Mouse (Mus musculus): ENCODE results near the gene Pidd1. TPM values are rescaled to one million over a fixed set of nuclear protein-coding genes. Genes with fewer than 3 reads are reported as not detected.

The Pidd1 gene
- polyA plus RNA-seq, 1 experiment = 5.6 TPM

GRCm38 (mm10) chr7:141429840-141430584, 13.8 kb downstream of the Pidd1 start:
- no peaks in the 10 kb centered on the region for H3K36me3 ChIP-seq (ENCODE audit: control insufficient read depth, insufficient read depth, low read length)
- H3K27me3 ChIP-seq (ENCODE audit: control insufficient read depth, insufficient read depth, low read length) = no peaks in the 10 kb centered on the region
- peaks cover 6% of the 10 kb centered on the region for H3K4me1 ChIP-seq (ENCODE audit: control insufficient read depth, insufficient read depth, low read length)
- TF ChIP-seq POLR2A (IDR thresholded peaks at IDR 0.05; ENCODE audit: control insufficient read depth, low read depth, low read length) = no peak
- no peak for TF ChIP-seq CTCF (IDR thresholded peaks at IDR 0.05; ENCODE audit: control insufficient read depth, insufficient read depth, insufficient replicate concordance, low read depth, low read length)
- no peak overlapping the region for H3K27ac ChIP-seq (ENCODE audit: control insufficient read depth, insufficient read depth, low read depth, low read length)
- H3K4me3 ChIP-seq (ENCODE audit: control insufficient read depth, low read depth, low read length) = no peak overlapping the region

- Histone ChIP-seq H3K27ac (ENCODE audit: control insufficient read depth, insufficient read depth, low read depth, low read length) (no peak within 1 kb of the TSS), H3K27me3 (ENCODE audit: control insufficient read depth, insufficient read depth, low read length) (no peaks in the 10 kb centered on the region), H3K4me1 (ENCODE audit: control insufficient read depth, insufficient read depth, low read length) (peaks cover 6% of the 10 kb centered on the region), H3K36me3 (ENCODE audit: control insufficient read depth, insufficient read depth, low read length) (no peaks in the 10 kb centered on the region), H3K4me3 (ENCODE audit: control insufficient read depth, low read depth, low read length) (no peak within 1 kb of the TSS)
- TF ChIP-seq POLR2A (IDR thresholded peaks at IDR 0.05; ENCODE audit: control insufficient read depth, low read depth, low read length) (no peak), CTCF (IDR thresholded peaks at IDR 0.05; ENCODE audit: control insufficient read depth, insufficient read depth, insufficient replicate concordance, low read depth, low read length) (no peak)
Measured at GRCm38 (mm10) chr7:141429310-141429709, 14.5 kb downstream of the Pidd1 start, which contains the start of gene Cend1. Cend1 (minus strand) TSS chr7:141429491.

- no peak overlapping the region for H3K4me3 ChIP-seq (ENCODE audit: control insufficient read depth, low read depth, low read length)
- no peaks in the 10 kb centered on the region for H3K36me3 ChIP-seq (ENCODE audit: control insufficient read depth, insufficient read depth, low read length)
- peaks cover 6% of the 10 kb centered on the region for H3K4me1 ChIP-seq (ENCODE audit: control insufficient read depth, insufficient read depth, low read length)
- no peak overlapping the region for H3K27ac ChIP-seq (ENCODE audit: control insufficient read depth, insufficient read depth, low read depth, low read length)
- H3K27me3 ChIP-seq (ENCODE audit: control insufficient read depth, insufficient read depth, low read length) = no peaks in the 10 kb centered on the region
- TF ChIP-seq CTCF (IDR thresholded peaks at IDR 0.05; ENCODE audit: control insufficient read depth, insufficient read depth, insufficient replicate concordance, low read depth, low read length) = no peak
- TF ChIP-seq POLR2A (IDR thresholded peaks at IDR 0.05; ENCODE audit: control insufficient read depth, low read depth, low read length) = no peak
Measured at GRCm38 (mm10) chr7:141428701-141429100, 15.1 kb downstream of the Pidd1 start.

GRCm38 (mm10) chr7:141426948-141427730, 16.7 kb downstream of the Pidd1 start:
- no peak overlapping the region for H3K27ac ChIP-seq (ENCODE audit: control insufficient read depth, insufficient read depth, low read depth, low read length)
- no peaks in the 10 kb centered on the region for H3K36me3 ChIP-seq (ENCODE audit: control insufficient read depth, insufficient read depth, low read length)
- no peaks in the 10 kb centered on the region for H3K27me3 ChIP-seq (ENCODE audit: control insufficient read depth, insufficient read depth, low read length)
- H3K4me3 ChIP-seq (ENCODE audit: control insufficient read depth, low read depth, low read length) = no peak overlapping the region
- peaks cover 6% of the 10 kb centered on the region for H3K4me1 ChIP-seq (ENCODE audit: control insufficient read depth, insufficient read depth, low read length)
- TF ChIP-seq CTCF (IDR thresholded peaks at IDR 0.05; ENCODE audit: control insufficient read depth, insufficient read depth, insufficient replicate concordance, low read depth, low read length) = no peak

- TF ChIP-seq POLR2A (IDR thresholded peaks at IDR 0.05; ENCODE audit: control insufficient read depth, low read depth, low read length) (no peak), CTCF (IDR thresholded peaks at IDR 0.05; ENCODE audit: control insufficient read depth, insufficient read depth, insufficient replicate concordance, low read depth, low read length) (no peak)
- Histone ChIP-seq H3K36me3 (ENCODE audit: control insufficient read depth, insufficient read depth, low read length) (no peaks in the 10 kb centered on the region), H3K27ac (ENCODE audit: control insufficient read depth, insufficient read depth, low read depth, low read length) (no peak overlapping the region), H3K27me3 (ENCODE audit: control insufficient read depth, insufficient read depth, low read length) (no peaks in the 10 kb centered on the region), H3K4me1 (ENCODE audit: control insufficient read depth, insufficient read depth, low read length) (no peaks in the 10 kb centered on the region), H3K4me3 (ENCODE audit: control insufficient read depth, low read depth, low read length) (no peak overlapping the region)
Measured at GRCm38 (mm10) chr7:141423811-141424210, 20.0 kb downstream of the Pidd1 start.

GRCm38 (mm10) chr7:141420030-141420702, 23.7 kb downstream of the Pidd1 start:
- H3K4me3 ChIP-seq (ENCODE audit: control insufficient read depth, low read depth, low read length) = no peak overlapping the region
- no peak for TF ChIP-seq POLR2A (IDR thresholded peaks at IDR 0.05; ENCODE audit: control insufficient read depth, low read depth, low read length)
- no peak for TF ChIP-seq CTCF (IDR thresholded peaks at IDR 0.05; ENCODE audit: control insufficient read depth, insufficient read depth, insufficient replicate concordance, low read depth, low read length)
- H3K36me3 ChIP-seq (ENCODE audit: control insufficient read depth, insufficient read depth, low read length) = no peaks in the 10 kb centered on the region
- no peaks in the 10 kb centered on the region for H3K4me1 ChIP-seq (ENCODE audit: control insufficient read depth, insufficient read depth, low read length)
- no peak overlapping the region for H3K27ac ChIP-seq (ENCODE audit: control insufficient read depth, insufficient read depth, low read depth, low read length)
- no peaks in the 10 kb centered on the region for H3K27me3 ChIP-seq (ENCODE audit: control insufficient read depth, insufficient read depth, low read length)

GRCm38 (mm10) chr7:141418970-141419369, 24.9 kb downstream of the Pidd1 start:
- H3K27ac ChIP-seq (ENCODE audit: control insufficient read depth, insufficient read depth, low read depth, low read length) = no peak overlapping the region
- TF ChIP-seq POLR2A (IDR thresholded peaks at IDR 0.05; ENCODE audit: control insufficient read depth, low read depth, low read length) = no peak
- TF ChIP-seq CTCF (IDR thresholded peaks at IDR 0.05; ENCODE audit: control insufficient read depth, insufficient read depth, insufficient replicate concordance, low read depth, low read length) = no peak
- H3K4me3 ChIP-seq (ENCODE audit: control insufficient read depth, low read depth, low read length) = no peak overlapping the region
- H3K36me3 ChIP-seq (ENCODE audit: control insufficient read depth, insufficient read depth, low read length) = no peaks in the 10 kb centered on the region
- peaks cover 4% of the 10 kb centered on the region; the same call in 1 of the 2 replicates for H3K4me1 ChIP-seq (ENCODE audit: control insufficient read depth, insufficient read depth, low read length)
- H3K27me3 ChIP-seq (ENCODE audit: control insufficient read depth, insufficient read depth, low read length) = no peaks in the 10 kb centered on the region

Measured in testis, adult 2 months (tissue).